Mouse (Mus musculus) liver, adult 2 months (tissue): Measurements from ENCODE around the gene Aipl1. TPM values are rescaled to one million over a fixed set of nuclear protein-coding genes. Genes with fewer than 3 reads are reported as not detected.

Experiments
- DNase-seq: peaks from one replicate; pipeline ENCODE4 v3.0.0-alpha.2; 2011; ENCODE audit warnings: low read depth, low spot score; ENCODE audit errors: extremely low read depth
- H3K27ac ChIP-seq: fragments of 200-500 bp; replicated peaks from 2 replicates; pipeline ENCODE4 v1.5.1; 2012; ENCODE audit warnings: low read depth, mild to moderate bottlenecking, control low read depth, inconsistent platforms, low read length; ENCODE audit not compliant: insufficient read depth
- H3K27me3 ChIP-seq: fragments of 200-500 bp; 2 replicates; pipeline ENCODE4 v1.6.1; 2012; ENCODE audit warnings: mild to moderate bottlenecking, moderate library complexity, low read length, inconsistent platforms; ENCODE audit not compliant: control insufficient read depth, insufficient read depth
- H3K36me3 ChIP-seq: fragments of 200-500 bp; 2 replicates; pipeline ENCODE4 v1.6.1; 2012; ENCODE audit warnings: low read length, inconsistent platforms; ENCODE audit not compliant: control insufficient read depth, insufficient read depth
- H3K4me1 ChIP-seq: fragments of 200-500 bp; 2 replicates; pipeline ENCODE4 v1.6.1; 2011; ENCODE audit warnings: low read length; ENCODE audit not compliant: control insufficient read depth, insufficient read depth
- H3K4me3 ChIP-seq: fragments of 200-500 bp; 2 replicates; pipeline ENCODE4 v1.5.1; 2011; ENCODE audit warnings: low read depth, mild to moderate bottlenecking, control low read depth, low read length, moderate library complexity; ENCODE audit not compliant: insufficient read depth
- H3K79me2 ChIP-seq: fragments of 200-500 bp; 2 replicates; pipeline ENCODE4 v1.6.1; 2012; ENCODE audit warnings: inconsistent platforms, mild to moderate bottlenecking, low read length, moderate library complexity; ENCODE audit not compliant: control insufficient read depth, insufficient read depth
- H3K9ac ChIP-seq: fragments of 200-500 bp; 2 replicates; pipeline ENCODE4 v1.6.1; 2012; ENCODE audit warnings: low read depth, mild to moderate bottlenecking, control low read depth, inconsistent platforms, low read length
- CTCF ChIP-seq: fragments of 200-500 bp; IDR thresholded peaks from 2 replicates; pipeline ENCODE4 v1.5.1; 2011; ENCODE audit warnings: low read depth, low read length, control low read depth
- POLR2A ChIP-seq: fragments of 200-500 bp; IDR thresholded peaks from 2 replicates; pipeline ENCODE4 v1.6.1; 2011; ENCODE audit warnings: low read length, control low read depth; ENCODE audit not compliant: insufficient read depth; ENCODE audit errors: extremely low read depth
- WGBS: fragments of 180-500 bp; shearing (Covaris S2); methylation state at CpG from one replicate; pipeline ENCODE4 v1.1.7; 2018; 5-methylcytosine and 5-hydroxymethylcytosine counted together
- polyA plus RNA-seq: library from polyadenylated mRNA; depleted of rRNA; stranded (reverse); fragments of >200 nt; gene quantifications from 2 replicates; pipeline ENCODE4 v1.2.3, GENCODE M21; 2012
- total RNA-seq: library from RNA; depleted of rRNA; stranded (reverse); fragments of >200 nt; gene quantifications from 2 replicates; pipeline ENCODE4 v1.2.3, GENCODE M21; 2014

The Aipl1 gene
- total and polyA plus RNA-seq, 2 experiments = not detected

DNA sequence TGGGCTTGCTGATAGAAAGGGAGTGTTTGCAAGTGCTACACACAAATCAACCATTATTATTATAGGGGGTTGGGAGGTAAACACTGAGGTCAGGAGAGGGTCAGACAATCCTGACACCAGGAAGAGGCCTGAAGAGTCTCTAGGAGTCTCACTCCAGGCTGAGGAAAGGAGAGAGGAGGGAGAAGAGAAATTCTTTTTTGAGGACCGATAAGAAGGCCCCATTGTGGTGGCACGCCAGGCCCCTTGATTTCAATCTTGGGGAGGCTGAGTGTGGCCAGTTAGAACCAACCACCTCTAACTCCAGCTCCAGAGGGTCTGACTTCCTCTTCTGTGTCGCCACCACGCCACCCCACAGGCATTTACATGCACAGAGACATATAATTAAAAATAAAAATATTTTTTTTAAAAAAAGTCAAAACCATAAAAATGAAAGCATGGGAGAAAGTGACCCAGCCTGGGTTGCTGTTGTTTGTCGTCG lies 4.0 kb upstream of the Aipl1 start:
- Histone ChIP-seq H3K27ac (no peak overlapping the region), H3K27me3 (peaks cover 3% of the 10 kb centered on the region), H3K9ac (no peak overlapping the region), H3K4me1 (no peaks in the 10 kb centered on the region), H3K36me3 (no peaks in the 10 kb centered on the region), H3K4me3 (peak overlapping the region; percentile 18; the same call in 1 of the 2 replicates), H3K79me2 (no peaks in the 10 kb centered on the region)
- no peak for DNase-seq
- 37% methylated on average over 6 of the region's 6 CpGs for WGBS
- TF ChIP-seq POLR2A (no peak), CTCF (no peak)

DNA sequence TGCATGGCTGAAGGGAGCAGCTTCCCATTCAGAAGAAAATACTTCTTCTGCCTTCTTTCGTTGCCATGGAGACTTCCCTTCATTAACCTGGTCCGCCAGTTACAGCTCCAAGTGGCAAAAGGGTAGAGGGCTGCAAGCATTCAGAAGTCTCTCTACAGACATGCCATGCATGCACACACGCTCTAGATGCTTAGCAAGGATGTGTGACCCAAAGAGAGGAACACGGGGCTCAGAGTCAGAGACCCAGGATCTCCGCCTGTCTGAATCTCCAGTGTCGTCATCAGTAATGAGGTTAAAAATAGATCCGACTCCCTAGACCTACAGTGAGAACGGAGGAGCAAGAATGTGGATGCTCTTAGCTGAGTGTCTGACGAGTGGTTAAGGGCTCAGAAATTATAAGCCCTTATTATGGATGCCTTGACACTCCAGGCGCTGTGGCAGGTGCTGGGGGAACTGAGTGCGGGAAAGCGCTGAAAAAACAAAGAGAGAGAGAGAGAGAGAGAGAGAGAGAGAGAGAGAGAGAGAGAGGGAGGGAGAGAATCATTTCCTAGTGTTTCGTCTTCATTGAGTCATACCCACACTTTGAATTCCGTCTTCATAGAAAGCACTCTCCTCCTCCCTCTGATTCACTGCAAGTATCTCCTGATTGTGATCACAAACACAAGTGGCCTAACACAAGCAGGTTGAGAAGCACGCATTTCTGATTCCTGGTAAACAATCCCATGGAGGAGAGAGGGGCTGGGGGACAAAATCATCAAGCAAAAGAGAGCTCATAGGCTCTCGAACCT lies 2.5 kb upstream of the Aipl1 start:
- H3K4me1 ChIP-seq = no peaks in the 10 kb centered on the region
- TF ChIP-seq POLR2A = no peak
- H3K79me2 ChIP-seq = no peaks in the 10 kb centered on the region
- H3K9ac ChIP-seq = no peak overlapping the region
- 65% methylated on average over 16 of the region's 16 CpGs for WGBS
- H3K27me3 ChIP-seq = peaks cover 3% of the 10 kb centered on the region
- H3K27ac ChIP-seq = no peak overlapping the region
- no peaks in the 10 kb centered on the region for H3K36me3 ChIP-seq
- DNase-seq = no peak
- H3K4me3 ChIP-seq = no peak overlapping the region

DNA sequence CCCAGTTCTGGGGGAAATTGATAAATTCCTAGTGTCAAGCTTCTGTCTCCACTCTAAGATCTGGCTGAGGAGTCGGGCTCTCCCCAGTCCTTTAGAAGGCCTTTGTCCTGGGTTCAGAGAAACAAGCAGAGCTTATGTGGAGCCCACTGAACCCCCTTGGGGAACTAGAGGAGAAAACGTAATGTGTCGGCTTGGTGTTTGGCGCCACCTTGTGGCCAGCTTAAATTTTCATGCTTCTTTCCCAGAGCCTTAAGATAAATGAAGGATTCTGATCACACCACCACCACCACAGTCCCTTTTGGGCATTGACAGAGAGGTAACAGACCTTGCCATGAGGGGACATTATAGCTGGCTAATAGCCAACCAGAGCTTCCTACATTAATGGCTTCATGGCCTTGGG lies 687 bp upstream of the Aipl1 start:
- H3K4me3 ChIP-seq = no peak overlapping the region
- no peak overlapping the region for H3K9ac ChIP-seq
- no peak overlapping the region for H3K27ac ChIP-seq
- H3K36me3 ChIP-seq = no peaks in the 10 kb centered on the region
- DNase-seq = peak; percentile 16
- H3K4me1 ChIP-seq = no peaks in the 10 kb centered on the region
- 5% methylated on average over 4 of the region's 4 CpGs for WGBS
- peaks cover 3% of the 10 kb centered on the region for H3K27me3 ChIP-seq
- H3K79me2 ChIP-seq = no peaks in the 10 kb centered on the region
- TF ChIP-seq CTCF (peak; percentile 74), POLR2A (no peak)

DNA sequence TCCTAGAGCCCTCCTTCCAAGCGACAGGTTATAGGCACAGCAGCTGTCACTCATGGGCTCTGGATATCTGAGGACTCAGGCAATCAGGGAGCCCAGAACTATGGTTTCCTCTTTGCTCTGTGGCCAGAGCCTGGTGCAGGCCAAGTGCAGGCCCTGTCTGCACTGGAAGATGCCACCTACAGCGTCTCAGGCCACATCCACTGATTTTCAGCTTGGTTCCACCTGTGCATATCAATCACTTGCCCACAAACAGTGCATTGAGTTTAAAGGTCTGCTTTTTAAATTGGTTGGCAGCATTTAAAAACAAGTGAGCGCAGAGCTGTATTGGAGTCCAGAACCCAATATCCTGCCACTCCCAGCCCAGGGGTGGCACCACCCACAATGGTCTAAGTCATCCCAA lies 4.7 kb downstream of the Aipl1 start:
- DNase-seq = no peak
- Histone ChIP-seq H3K4me3 (no peak overlapping the region), H3K27ac (no peak overlapping the region), H3K9ac (no peak overlapping the region), H3K36me3 (no peaks in the 10 kb centered on the region), H3K27me3 (no peaks in the 10 kb centered on the region; the same call in 1 of the 2 replicates), H3K4me1 (no peaks in the 10 kb centered on the region), H3K79me2 (no peaks in the 10 kb centered on the region)
- 96% methylated on average over 3 of the region's 3 CpGs for WGBS
- TF ChIP-seq CTCF = no peak
- no peak for TF ChIP-seq POLR2A

DNA sequence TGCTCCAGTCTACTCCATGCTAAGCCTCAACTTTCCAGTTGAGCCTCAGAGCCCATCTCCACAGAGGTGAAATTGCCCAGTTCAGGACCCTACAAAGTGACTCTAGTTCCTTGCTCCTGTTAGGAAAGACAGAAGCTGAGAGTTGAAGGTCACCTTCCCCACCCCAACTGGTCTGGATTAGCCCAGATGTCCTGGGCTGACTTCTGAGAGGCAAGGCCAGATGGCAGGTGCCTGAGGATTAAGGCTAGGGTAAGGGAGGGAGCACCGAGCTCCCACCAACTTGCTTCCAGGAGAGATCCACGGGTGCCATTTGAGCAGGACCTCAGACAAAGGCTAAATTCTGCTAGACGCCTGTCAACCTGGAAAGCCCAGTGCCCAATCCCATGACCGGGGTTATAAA lies 5.2 kb downstream of the Aipl1 start:
- Histone ChIP-seq H3K79me2 (no peaks in the 10 kb centered on the region), H3K27ac (no peak overlapping the region), H3K4me1 (no peaks in the 10 kb centered on the region), H3K4me3 (no peak overlapping the region), H3K9ac (no peak overlapping the region), H3K27me3 (no peaks in the 10 kb centered on the region), H3K36me3 (no peaks in the 10 kb centered on the region)
- TF ChIP-seq POLR2A (no peak), CTCF (no peak)
- WGBS = 87% methylated on average over 4 of the region's 4 CpGs
- DNase-seq = no peak

DNA sequence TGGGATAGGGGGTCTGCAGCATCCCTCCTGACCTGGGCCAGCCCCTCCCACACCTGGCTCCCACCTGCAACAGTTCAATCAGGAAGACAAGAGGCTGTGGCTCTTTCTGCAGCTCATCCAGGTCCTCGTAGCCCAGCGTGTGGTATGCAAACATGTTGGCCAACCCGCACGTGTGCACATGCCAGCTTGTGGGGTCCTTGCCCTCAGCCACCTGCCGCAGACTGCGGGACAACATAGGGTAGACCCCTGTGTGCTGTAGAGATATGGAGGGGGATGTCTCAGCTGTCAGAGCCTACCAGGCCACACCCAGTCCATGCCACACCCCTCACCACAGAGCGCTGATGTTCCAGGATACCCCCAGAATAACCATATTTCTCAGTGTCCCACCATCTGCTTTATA lies 6.0 kb downstream of the Aipl1 start:
- Histone ChIP-seq H3K27me3 (no peaks in the 10 kb centered on the region), H3K4me3 (no peak overlapping the region), H3K36me3 (no peaks in the 10 kb centered on the region), H3K9ac (no peak overlapping the region), H3K27ac (no peak overlapping the region), H3K4me1 (no peaks in the 10 kb centered on the region), H3K79me2 (no peaks in the 10 kb centered on the region)
- 86% methylated on average over 7 of the region's 7 CpGs for WGBS
- TF ChIP-seq POLR2A (no peak), CTCF (no peak)
- no peak for DNase-seq
